8 mouse cellular contexts compared by ENCODE assay signal in genomic region chr9:59034836-59035235, GRCm38 (mm10). TPM values are rescaled to one million over a fixed set of nuclear protein-coding genes. Genes with fewer than 3 reads are reported as not detected.
DNase-seq lines count a peak whose midpoint lies in the region; ATAC-seq lines count a peak whose summit lies in the region.

No protein-coding gene starts in this region.

- DNase-seq in R1 (ENCODE audit: low read depth, low spot score): peak; percentile 6
- peak; percentile 27 for DNase-seq in intestine, embryonic 14.5 days (ENCODE audit: low spot score)
- DNase-seq in lung, postnatal 36 days: peak; percentile 60
- no peak for DNase-seq in layer of hippocampus, adult 9-10 months (ENCODE audit: low spot score)
- DNase-seq in cerebellum, adult 8-10 months: no peak
- no peak for DNase-seq in layer of hippocampus, postnatal 10 days (ENCODE audit: low spot score in 2 of 2)
- DNase-seq in left cerebral cortex, adult 9 months (ENCODE audit: low spot score in 2 of 2): no peak

- no peaks in the 10 kb centered on the region for H3K36me3 ChIP-seq in embryonic facial prominence, embryonic 15.5 days
- no peaks in the 10 kb centered on the region for H3K36me3 ChIP-seq in intestine, embryonic 14.5 days (ENCODE audit: control insufficient read depth, insufficient read depth, low read length)

- H3K9me3 ChIP-seq in embryonic facial prominence, embryonic 15.5 days (replicated peaks): no peaks in the 10 kb centered on the region
- H3K9me3 ChIP-seq in intestine, embryonic 14.5 days (ENCODE audit: control insufficient read depth, low read length): no peaks in the 10 kb centered on the region

- peak overlapping the region; percentile 71 for H3K4me2 ChIP-seq in embryonic facial prominence, embryonic 15.5 days (replicated peaks)
- peak overlapping the region; percentile 86 for H3K4me2 ChIP-seq in intestine, embryonic 14.5 days (ENCODE audit: low read length)

- H3K27ac ChIP-seq in embryonic facial prominence, embryonic 15.5 days (replicated peaks): no peak overlapping the region
- peak overlapping the region; percentile 100; the same call in 1 of the 2 replicates for H3K27ac ChIP-seq in intestine, embryonic 14.5 days (ENCODE audit: low read depth)

- no peak for ATAC-seq in embryonic facial prominence, embryonic 15.5 days (ENCODE audit: insufficient number of reproducible peaks, low FRiP score, low TSS enrichment, low read depth)
- no peak for ATAC-seq in intestine, embryonic 14.5 days (replicated peaks; ENCODE audit: low FRiP score, low TSS enrichment, low read depth)

- no peak overlapping the region for H3K9ac ChIP-seq in embryonic facial prominence, embryonic 15.5 days
- H3K9ac ChIP-seq in intestine, embryonic 14.5 days (ENCODE audit: low read length): peak overlapping the region; percentile 97; the same call in 1 of the 2 replicates

- 28% methylated on average over 5 of the region's 5 CpGs for WGBS in embryonic facial prominence, embryonic 15.5 days
- 23% methylated on average over 5 of the region's 5 CpGs for WGBS in intestine, embryonic 14.5 days

- no peaks in the 10 kb centered on the region for H3K27me3 ChIP-seq in embryonic facial prominence, embryonic 15.5 days
- no peaks in the 10 kb centered on the region for H3K27me3 ChIP-seq in intestine, embryonic 14.5 days (replicated peaks; ENCODE audit: control insufficient read depth, insufficient read depth, low read length)

- peak overlapping the region; percentile 97 for H3K4me3 ChIP-seq in embryonic facial prominence, embryonic 15.5 days (replicated peaks)
- H3K4me3 ChIP-seq in intestine, embryonic 14.5 days (ENCODE audit: low read depth, low read length): peak overlapping the region; percentile 97

- peaks cover 12% of the 10 kb centered on the region for H3K4me1 ChIP-seq in embryonic facial prominence, embryonic 15.5 days
- peaks cover 19% of the 10 kb centered on the region for H3K4me1 ChIP-seq in intestine, embryonic 14.5 days (replicated peaks; ENCODE audit: control insufficient read depth, insufficient read depth, low read length)

RNA-seq across cellular contexts. Expression of gene Neo1, which starts 1.4 kb away (rescaled TPM):
- polyA plus RNA-seq in embryonic facial prominence, embryonic 15.5 days (2015; fragmentation: Nextera tagmentation; extraction: Ambion mirVana): 34.3 and 38.7 TPM in 2 replicates
- 37.6 and 41.5 TPM in 2 replicates for polyA plus RNA-seq in intestine, embryonic 14.5 days (2014; fragmentation: Nextera tagmentation; extraction: Ambion mirVana)
- total RNA-seq in layer of hippocampus, postnatal 10 days (2021): 100 to 1,000 TPM; 163 to 169 TPM

Comparison
In these comparisons a context has a peak if more than half of its experiments do, and no peak if none do; other contexts are left out.
1. DNase-seq: peak in R1 (single experiment), intestine, embryonic 14.5 days (single experiment) and lung, postnatal 36 days (single experiment); none in layer of hippocampus, adult 9-10 months (single experiment), cerebellum, adult 8-10 months (single experiment), layer of hippocampus, postnatal 10 days (0 of 2) and left cerebral cortex, adult 9 months (0 of 2).